In genomic region chr9:20514016-20514415, GRCm38 (mm10) we compare ENCODE assay signal across 17 mouse cellular contexts. TPM values are rescaled to one million over a fixed set of nuclear protein-coding genes. Genes with fewer than 3 reads are reported as not detected.
DNase-seq lines count a peak whose midpoint lies in the region; ATAC-seq and TF ChIP-seq lines count a peak whose summit lies in the region.
"Had no signal": no experiment of that assay in that cellular context is flagged by ENCODE, and none has a peak within 500 bp of the region (broad histone marks: within the 10 kb centered on the region; RNA-seq: fewer than 3 reads in every experiment).

No protein-coding gene starts in this region.

- WGBS in heart, embryonic 12.5 days, result 84% methylated on average over 3 of the region's 3 CpGs
- WGBS in stomach, embryonic 14.5 days, result 68% methylated on average over 3 of the region's 3 CpGs
- WGBS in stomach, postnatal 0 days, result 61% methylated on average over 3 of the region's 3 CpGs
- WGBS in hindbrain, embryonic 11.5 days, result 87% methylated on average over 3 of the region's 3 CpGs

- intact Hi-C loops in heart, postnatal 10 days (cut with DNase I), result no loop called here

- H3K4me1 ChIP-seq in heart, embryonic 12.5 days (replicated peaks), result peaks cover 41% of the 10 kb centered on the region
- peaks cover 9% of the 10 kb centered on the region; the same call in 1 of the 2 replicates for H3K4me1 ChIP-seq in stomach, embryonic 14.5 days (ENCODE audit: control insufficient read depth, insufficient read depth, low read length)
- no peaks in the 10 kb centered on the region for H3K4me1 ChIP-seq in stomach, postnatal 0 days (replicated peaks; ENCODE audit: control insufficient read depth, insufficient read depth)
- H3K4me1 ChIP-seq in hindbrain, embryonic 11.5 days (replicated peaks; ENCODE audit: control insufficient read depth, insufficient read depth, low read length), result no peaks in the 10 kb centered on the region

- no peak for TF ChIP-seq CTCF in stomach, postnatal 0 days (IDR thresholded peaks at IDR 0.05; ENCODE audit: low read depth)

- no peak overlapping the region for H3K27ac ChIP-seq in heart, embryonic 12.5 days (ENCODE audit: poor library complexity, severe bottlenecking)
- H3K27ac ChIP-seq in stomach, embryonic 14.5 days (ENCODE audit: low read length), result no peak overlapping the region
- no peak overlapping the region for H3K27ac ChIP-seq in stomach, postnatal 0 days (replicated peaks)
- H3K27ac ChIP-seq in hindbrain, embryonic 11.5 days (ENCODE audit: low read depth, low read length), result no peak overlapping the region
- H3K27ac ChIP-seq: hindbrain, postnatal 0 days; midbrain, embryonic 15.5 days had no signal

- no peak for DNase-seq in heart, postnatal 10 days
- DNase-seq in stomach, postnatal 0 days (ENCODE audit: low spot score), result no peak
- DNase-seq in lung, postnatal 14 days, result peak; percentile 36
- no peak for DNase-seq in spleen, postnatal 36 days (ENCODE audit: low spot score in 2 of 2)
- DNase-seq in hindbrain, embryonic 11.5 days (ENCODE audit: low spot score), result no peak
- DNase-seq: adrenal gland, postnatal 14 days; cerebellum, adult 18-20 months; cerebellum, postnatal 36 days; gastrocnemius, postnatal 14 days; kidney, adult 18-20 months; kidney, postnatal 4 days; spleen, adult 18-20 months; thymus, postnatal 36 days had no signal

- H3K4me3 ChIP-seq in heart, embryonic 12.5 days, result no peak overlapping the region
- no peak overlapping the region for H3K4me3 ChIP-seq in stomach, embryonic 14.5 days (ENCODE audit: low read depth, low read length)
- H3K4me3 ChIP-seq in stomach, postnatal 0 days (ENCODE audit: low read depth, low read length), result no peak overlapping the region
- no peak overlapping the region for H3K4me3 ChIP-seq in hindbrain, embryonic 11.5 days (ENCODE audit: low read depth, low read length)
- H3K4me3 ChIP-seq: midbrain, embryonic 15.5 days had no signal

- TF ChIP-seq EP300 in stomach, postnatal 0 days (optimal IDR thresholded peaks at IDR 0.05), result no peak

- H3K27me3 ChIP-seq in heart, embryonic 12.5 days (replicated peaks), result no peaks in the 10 kb centered on the region
- no peaks in the 10 kb centered on the region for H3K27me3 ChIP-seq in stomach, embryonic 14.5 days (ENCODE audit: control insufficient read depth, insufficient read depth, low read length)
- H3K27me3 ChIP-seq in stomach, postnatal 0 days (ENCODE audit: control insufficient read depth, insufficient read depth, low read length), result no peaks in the 10 kb centered on the region
- no peaks in the 10 kb centered on the region for H3K27me3 ChIP-seq in hindbrain, embryonic 11.5 days (ENCODE audit: control insufficient read depth, insufficient read depth, low read length)
- H3K27me3 ChIP-seq: midbrain, embryonic 15.5 days had no signal

- no peak overlapping the region for H3K9ac ChIP-seq in heart, embryonic 12.5 days
- no peak overlapping the region for H3K9ac ChIP-seq in stomach, embryonic 14.5 days (replicated peaks; ENCODE audit: low read depth, low read length)
- no peak overlapping the region for H3K9ac ChIP-seq in stomach, postnatal 0 days (ENCODE audit: low read length)
- no peak overlapping the region for H3K9ac ChIP-seq in hindbrain, embryonic 11.5 days (ENCODE audit: low read depth, low read length)
- H3K9ac ChIP-seq: midbrain, embryonic 15.5 days had no signal

- H3K9me3 ChIP-seq in heart, embryonic 12.5 days (replicated peaks), result no peaks in the 10 kb centered on the region
- H3K9me3 ChIP-seq in stomach, embryonic 14.5 days (ENCODE audit: control insufficient read depth, low read depth, low read length), result no peaks in the 10 kb centered on the region
- H3K9me3 ChIP-seq in stomach, postnatal 0 days (ENCODE audit: control insufficient read depth, low read length), result no peaks in the 10 kb centered on the region
- no peaks in the 10 kb centered on the region for H3K9me3 ChIP-seq in hindbrain, embryonic 11.5 days (ENCODE audit: control insufficient read depth, low read length)
- H3K9me3 ChIP-seq: midbrain, embryonic 15.5 days had no signal

- 0 out of 2 replicates have a peak, but pooled peaks have one; percentile 26 for ATAC-seq in heart, embryonic 12.5 days (ENCODE audit: insufficient number of reproducible peaks, low FRiP score)
- ATAC-seq in stomach, embryonic 14.5 days (ENCODE audit: insufficient number of reproducible peaks, insufficient read depth, low FRiP score, low read depth), result 0 out of 2 replicates have a peak, but pooled peaks have one; percentile 37
- no peak for ATAC-seq in stomach, postnatal 0 days (ENCODE audit: low FRiP score, low TSS enrichment)
- no peak for ATAC-seq in hindbrain, embryonic 11.5 days (ENCODE audit: low FRiP score)
- ATAC-seq: hindbrain, postnatal 0 days had no signal

- H3K36me3 ChIP-seq in heart, embryonic 12.5 days, result peaks cover 58% of the 10 kb centered on the region
- peaks cover 32% of the 10 kb centered on the region for H3K36me3 ChIP-seq in stomach, embryonic 14.5 days (ENCODE audit: control insufficient read depth, insufficient read depth, low read length)
- H3K36me3 ChIP-seq in stomach, postnatal 0 days (ENCODE audit: control insufficient read depth, insufficient read depth, low read length), result 0 out of 2 replicates have a peak, but pooled peaks cover 2% of the 10 kb centered on the region
- H3K36me3 ChIP-seq in hindbrain, embryonic 11.5 days (ENCODE audit: control insufficient read depth, insufficient read depth, low read length), result no peaks in the 10 kb centered on the region

- H3K4me2 ChIP-seq in heart, embryonic 12.5 days, result no peak overlapping the region
- H3K4me2 ChIP-seq in stomach, embryonic 14.5 days (replicated peaks; ENCODE audit: low read depth, low read length), result no peak overlapping the region
- H3K4me2 ChIP-seq in stomach, postnatal 0 days (replicated peaks; ENCODE audit: low read depth), result no peak overlapping the region
- H3K4me2 ChIP-seq in hindbrain, embryonic 11.5 days (replicated peaks; ENCODE audit: low read depth, low read length), result no peak overlapping the region
- H3K4me2 ChIP-seq: midbrain, embryonic 15.5 days had no signal

RNA-seq across cellular contexts. Expression of gene Zfp266, which starts 7.2 kb away (rescaled TPM):
- polyA plus RNA-seq in heart, embryonic 12.5 days (2016; fragmentation: Nextera tagmentation; extraction: Ambion mirVana), result 62.1 and 62.2 TPM in 2 replicates
- total RNA-seq in heart, postnatal 10 days (2021), result 10 to 100 TPM; 40.1 to 48.1 TPM
- 94.0 and 94.9 TPM in 2 replicates for polyA plus RNA-seq in stomach, embryonic 14.5 days (2014; fragmentation: Nextera tagmentation; extraction: Ambion mirVana)
- polyA plus RNA-seq in stomach, postnatal 0 days (2015; fragmentation: Nextera tagmentation; extraction: Ambion mirVana), result 33.7 and 35.2 TPM in 2 replicates
- 125 and 129 TPM in 2 replicates for polyA plus RNA-seq in hindbrain, embryonic 11.5 days (2014; fragmentation: Nextera tagmentation; extraction: Ambion mirVana)

RNA-seq across cellular contexts. Expression of gene Zfp426, which starts 21.5 kb away (rescaled TPM):
- polyA plus RNA-seq in heart, embryonic 12.5 days (2016; fragmentation: Nextera tagmentation; extraction: Ambion mirVana), result 12.4 and 14.0 TPM in 2 replicates
- total RNA-seq in heart, postnatal 10 days (2021), result 10 to 100 TPM; 11.6 to 11.8 TPM
- polyA plus RNA-seq in stomach, embryonic 14.5 days (2014; fragmentation: Nextera tagmentation; extraction: Ambion mirVana), result 25.2 and 27.5 TPM in 2 replicates
- 7.1 and 8.6 TPM in 2 replicates for polyA plus RNA-seq in stomach, postnatal 0 days (2015; fragmentation: Nextera tagmentation; extraction: Ambion mirVana)
- 32.7 and 35.2 TPM in 2 replicates for polyA plus RNA-seq in hindbrain, embryonic 11.5 days (2014; fragmentation: Nextera tagmentation; extraction: Ambion mirVana)

RNA-seq across cellular contexts. Expression of gene Zfp26, which starts 54.1 kb away (rescaled TPM):
- 14.8 and 15.0 TPM in 2 replicates for polyA plus RNA-seq in heart, embryonic 12.5 days (2016; fragmentation: Nextera tagmentation; extraction: Ambion mirVana)
- 10 to 100 TPM; 17.1 to 18.2 TPM for total RNA-seq in heart, postnatal 10 days (2021)
- 29.9 and 32.7 TPM in 2 replicates for polyA plus RNA-seq in stomach, embryonic 14.5 days (2014; fragmentation: Nextera tagmentation; extraction: Ambion mirVana)
- 7.0 and 7.9 TPM in 2 replicates for polyA plus RNA-seq in stomach, postnatal 0 days (2015; fragmentation: Nextera tagmentation; extraction: Ambion mirVana)
- 28.8 and 34.9 TPM in 2 replicates for polyA plus RNA-seq in hindbrain, embryonic 11.5 days (2014; fragmentation: Nextera tagmentation; extraction: Ambion mirVana)

Comparison
In these comparisons a context has a peak if more than half of its experiments do, and no peak if none do; other contexts are left out.
1. ATAC-seq: peak in heart, embryonic 12.5 days (single experiment) and stomach, embryonic 14.5 days (single experiment); none in stomach, postnatal 0 days (single experiment) and hindbrain, embryonic 11.5 days (single experiment).